Mouse (Mus musculus) brain, embryonic 14.5 days (tissue): ENCODE measurements around the gene Ckmt2.

ENCODE experiments used
- CTCF ChIP-seq: fragments of 200-500 bp; IDR thresholded peaks from 2 replicates; pipeline ENCODE4 v1.5.1; 2012; ENCODE audit warnings: inconsistent platforms, mild to moderate bottlenecking, moderate library complexity, borderline replicate concordance; ENCODE audit not compliant: insufficient read depth, insufficient read length; ENCODE audit errors: extremely low read depth
- POLR2A ChIP-seq: fragments of 200-500 bp; IDR thresholded peaks from 2 replicates; pipeline ENCODE4 v1.6.1; 2012; ENCODE audit warnings: mild to moderate bottlenecking, inconsistent platforms, borderline replicate concordance; ENCODE audit not compliant: poor library complexity, insufficient read depth, insufficient read length, severe bottlenecking; ENCODE audit errors: extremely low read depth

GRCm38 (mm10) chr13:91873734-91874329 is 2.9 kb downstream of the Ckmt2 start:
- TF ChIP-seq CTCF: no peak
- no peak for TF ChIP-seq POLR2A
